Mouse (Mus musculus): Measurements from ENCODE around the gene Gpc3.
"Not testable (repeated sequence)": the region's sequence is repeated elsewhere in the genome, so short reads cannot be mapped to it uniquely, and the experiment has no call there.

Gene Gpc3

GRCm38 (mm10) chrX:52412936-52413335 lies 200.8 kb downstream of the Gpc3 start:
- no peak for DNase-seq (ENCODE audit: low spot score in 2 of 2)

DNA sequence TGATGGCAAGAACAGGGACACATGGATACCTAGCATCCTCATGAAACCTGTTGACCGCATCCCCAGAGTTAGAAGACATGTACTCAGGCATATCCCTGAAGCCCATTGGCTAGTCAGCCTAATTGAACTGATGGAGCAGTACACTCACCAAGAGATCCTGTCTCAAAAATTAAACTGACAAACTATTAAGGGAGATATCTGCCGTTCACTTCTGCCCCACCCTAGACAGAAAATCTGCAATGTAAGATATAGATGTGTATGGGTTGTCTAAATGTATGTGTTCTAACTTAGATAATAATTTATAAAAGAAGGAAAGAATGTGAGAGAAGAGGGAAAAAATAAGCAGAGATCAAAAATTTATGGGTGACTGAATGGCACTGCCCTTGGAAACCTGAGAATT lies 212.6 kb downstream of the Gpc3 start:
- DNase-seq (ENCODE audit: low spot score in 2 of 2), result no peak

DNA sequence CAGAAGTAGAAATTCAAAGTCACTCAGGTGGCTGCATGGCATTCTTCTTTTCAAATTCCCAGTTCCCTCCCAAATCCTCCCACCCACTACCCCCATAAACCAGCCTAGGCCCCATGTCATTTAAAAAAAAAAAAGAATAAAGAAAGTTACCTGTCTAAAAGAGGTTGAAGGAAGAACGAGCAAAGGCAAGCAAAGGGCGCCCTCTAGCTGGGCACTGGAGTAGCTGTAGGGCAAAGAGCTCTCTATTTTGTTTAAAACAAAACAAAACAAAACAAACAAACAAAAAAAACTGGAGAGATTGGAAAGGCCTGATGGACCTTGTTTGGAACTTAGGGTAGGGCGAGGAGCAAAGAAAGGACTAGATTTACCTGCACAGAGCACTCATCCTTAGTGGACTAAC lies 238.6 kb downstream of the Gpc3 start:
- no peak for DNase-seq (ENCODE audit: low spot score in 2 of 2)

DNA sequence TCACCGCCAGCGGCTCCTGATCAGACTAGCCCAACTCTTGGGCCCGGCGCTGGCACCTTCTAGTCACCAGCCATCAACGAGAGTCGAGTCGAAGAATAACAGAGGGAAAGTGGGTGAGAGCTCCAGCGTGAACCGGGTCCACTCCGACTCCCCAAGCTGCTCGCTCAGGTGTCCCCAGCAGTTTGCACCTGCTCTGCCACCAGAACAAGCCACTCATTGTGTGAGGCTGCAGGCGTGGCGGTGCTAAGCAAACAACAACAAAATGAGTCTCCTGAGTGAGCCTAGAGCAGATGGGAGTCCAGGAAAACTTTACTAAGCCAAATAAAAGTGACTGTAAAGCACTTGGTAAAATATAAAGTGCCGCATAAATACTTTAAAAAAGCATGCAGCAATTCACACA lies 239.5 kb downstream of the Gpc3 start:
- DNase-seq (ENCODE audit: low spot score in 2 of 2), result no peak

DNA sequence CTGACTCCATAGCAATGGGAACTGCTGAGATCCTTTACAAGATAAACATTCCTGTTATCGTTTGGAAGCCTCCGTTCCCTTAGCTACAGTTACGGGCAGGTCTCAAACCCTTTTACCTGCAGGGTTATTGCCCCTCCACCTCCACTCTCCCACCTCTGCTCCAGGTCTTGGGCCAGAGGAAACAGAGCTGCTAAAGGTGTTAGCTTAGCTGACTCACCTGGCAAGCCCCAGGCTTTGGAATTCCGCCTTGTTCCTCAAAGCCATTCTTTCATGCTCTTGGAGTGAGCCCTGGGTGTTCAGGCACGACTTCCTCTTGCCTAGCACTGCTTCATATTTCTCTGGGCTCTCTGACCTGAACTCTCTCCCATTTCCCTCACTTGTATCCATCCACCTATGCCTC lies 241.3 kb downstream of the Gpc3 start:
- no peak for DNase-seq (ENCODE audit: low spot score in 2 of 2)

DNA sequence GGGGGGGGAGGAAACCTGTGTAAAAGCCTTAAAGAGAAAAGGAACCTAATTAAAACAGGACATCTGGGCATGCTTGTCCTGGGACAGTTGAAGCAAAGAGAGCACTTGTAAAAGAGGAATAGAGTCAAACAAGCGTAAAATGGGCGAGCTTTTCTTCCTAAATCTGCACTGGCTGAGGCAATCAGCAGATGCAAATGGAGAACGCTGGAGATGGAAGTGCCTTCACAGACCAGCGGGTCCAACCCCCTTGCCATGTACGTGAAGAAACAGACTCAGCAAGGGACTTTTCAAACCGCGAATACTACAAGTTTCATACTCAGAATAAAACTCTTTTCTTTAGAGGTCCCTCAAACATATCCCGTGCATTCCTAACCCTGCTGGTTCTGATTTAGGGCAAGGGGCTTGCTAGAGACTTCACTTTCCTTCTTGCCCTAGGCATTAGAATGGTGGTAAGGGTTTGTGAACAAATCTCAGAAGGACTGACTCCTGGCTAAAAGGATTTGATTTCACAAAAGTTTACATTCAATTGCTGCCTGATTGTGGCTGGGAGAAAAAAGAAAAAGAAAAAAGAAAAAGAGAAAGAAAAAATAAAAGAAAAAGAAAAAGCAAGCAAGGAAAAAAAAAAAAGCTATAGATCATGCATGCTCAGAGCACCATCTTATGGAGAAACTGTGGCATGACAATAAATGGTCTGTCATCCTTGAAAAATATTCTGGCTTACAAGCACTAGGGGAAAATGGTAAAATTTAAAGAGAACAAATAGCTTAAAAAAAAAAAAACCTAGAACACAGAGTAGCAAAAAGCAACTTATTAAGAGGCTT lies 243.6 kb downstream of the Gpc3 start:
- no peak for DNase-seq (ENCODE audit: low spot score in 2 of 2)

- no peak for DNase-seq (ENCODE audit: low spot score in 2 of 2)
Measured at GRCm38 (mm10) chrX:52369304-52369937, 244.3 kb downstream of the Gpc3 start.

DNA sequence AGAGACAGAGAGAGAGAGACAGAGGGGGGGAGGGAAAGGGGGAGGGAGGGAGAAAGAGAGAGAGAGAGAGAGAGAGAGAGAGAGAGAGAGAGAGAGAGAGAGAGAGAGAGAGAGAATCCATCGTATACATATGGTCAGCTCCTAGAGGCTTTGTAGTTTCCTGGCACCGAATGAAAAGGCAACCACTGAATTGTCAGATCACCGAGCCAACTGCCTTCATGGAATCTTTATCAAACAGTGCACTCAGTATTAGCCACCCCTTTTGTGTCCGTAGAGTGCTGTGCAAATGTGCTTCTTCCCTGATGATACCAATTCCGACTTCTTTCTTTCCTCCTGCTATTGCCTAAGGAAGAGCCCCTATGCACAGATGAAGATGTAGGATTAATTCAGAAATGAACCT lies 246.9 kb downstream of the Gpc3 start:
- DNase-seq (ENCODE audit: low spot score in 2 of 2), result no peak

DNA sequence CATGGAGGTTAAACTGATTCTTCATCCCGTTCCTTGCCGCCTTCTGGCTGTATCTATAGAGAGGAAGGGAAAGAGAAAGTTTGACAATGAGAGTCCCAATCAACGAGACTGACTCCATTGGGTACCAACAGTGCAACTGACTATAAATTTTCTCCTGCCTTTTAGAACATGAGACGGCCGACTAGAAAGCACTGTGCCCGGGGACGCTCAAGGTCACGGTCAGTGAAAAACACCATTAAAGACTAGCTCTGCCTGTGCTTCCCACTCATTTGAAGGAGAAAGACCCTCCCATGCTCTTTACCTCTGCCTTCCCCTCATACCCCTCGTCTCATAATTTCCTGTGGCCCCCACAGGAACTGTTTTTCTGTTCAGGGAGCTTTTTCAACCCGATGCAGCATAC lies 248.0 kb downstream of the Gpc3 start:
- DNase-seq (ENCODE audit: low spot score in 2 of 2), result no peak

DNA sequence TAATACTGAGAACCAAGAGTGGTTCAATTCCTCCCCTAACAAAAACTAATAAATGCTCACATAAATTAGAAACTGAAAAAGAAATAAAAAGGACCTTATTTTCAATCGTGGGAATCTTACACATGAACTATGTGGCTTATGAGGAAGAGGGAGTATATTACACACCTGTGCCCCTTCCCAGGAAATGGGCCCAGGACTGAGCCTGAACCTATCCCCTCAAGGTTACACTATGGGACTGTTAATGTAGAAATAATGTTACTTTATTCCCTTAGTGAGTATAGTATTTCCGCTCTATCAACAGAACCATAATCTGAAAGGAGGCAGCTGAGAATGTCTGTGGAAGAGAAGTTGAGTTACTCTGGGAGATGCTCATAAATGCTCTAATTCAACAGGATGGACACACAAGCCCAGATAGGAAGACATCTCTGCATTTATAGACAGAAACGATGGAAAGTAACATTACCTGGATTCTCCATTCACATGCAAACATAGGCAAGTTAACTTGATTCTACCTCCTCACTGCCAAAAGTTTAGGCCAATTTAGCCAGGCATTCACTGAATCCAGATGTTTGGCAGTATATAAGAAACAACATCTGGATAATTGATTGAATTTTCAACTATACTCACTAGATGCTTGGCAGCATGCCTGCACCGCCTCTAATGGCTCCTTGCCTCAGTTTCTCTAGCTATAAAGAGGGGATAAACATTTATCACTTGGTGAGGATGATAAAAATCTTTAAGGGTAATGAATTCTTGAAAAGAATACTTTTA lies 251.3 kb downstream of the Gpc3 start:
- DNase-seq (ENCODE audit: low spot score in 2 of 2), result no peak

DNA sequence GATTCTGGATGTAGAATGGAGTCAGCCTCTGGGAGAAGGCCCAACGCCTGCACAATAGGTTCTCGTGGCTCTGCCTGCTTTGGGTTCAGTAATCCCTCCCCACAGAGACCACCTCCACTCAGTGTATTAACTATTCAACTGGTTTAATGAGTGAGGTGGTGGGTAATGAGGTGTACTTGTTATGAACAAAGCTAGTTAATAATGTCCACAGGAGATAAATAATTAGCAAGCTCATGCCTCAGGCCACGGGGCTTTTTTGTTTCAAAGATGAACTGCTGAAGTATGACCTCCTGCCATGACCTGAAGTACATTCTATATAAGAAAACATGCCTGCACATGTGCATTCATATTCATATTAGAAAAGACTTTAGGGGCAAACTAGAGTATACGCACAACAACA lies 260.8 kb downstream of the Gpc3 start:
- no peak for DNase-seq (ENCODE audit: low spot score in 2 of 2)

- not testable (repeated sequence) for DNase-seq (ENCODE audit: low spot score in 2 of 2)
Measured at GRCm38 (mm10) chrX:52350631-52351030, 263.1 kb downstream of the Gpc3 start.

GRCm38 (mm10) chrX:52348773-52349172 lies 265.0 kb downstream of the Gpc3 start:
- no peak for DNase-seq (ENCODE audit: low spot score in 2 of 2)

GRCm38 (mm10) chrX:52344018-52344417 lies 269.7 kb downstream of the Gpc3 start:
- no peak for DNase-seq (ENCODE audit: low spot score in 2 of 2)

- DNase-seq (ENCODE audit: low spot score in 2 of 2), result no peak
Measured at GRCm38 (mm10) chrX:52340251-52340650, 273.5 kb downstream of the Gpc3 start.

DNA sequence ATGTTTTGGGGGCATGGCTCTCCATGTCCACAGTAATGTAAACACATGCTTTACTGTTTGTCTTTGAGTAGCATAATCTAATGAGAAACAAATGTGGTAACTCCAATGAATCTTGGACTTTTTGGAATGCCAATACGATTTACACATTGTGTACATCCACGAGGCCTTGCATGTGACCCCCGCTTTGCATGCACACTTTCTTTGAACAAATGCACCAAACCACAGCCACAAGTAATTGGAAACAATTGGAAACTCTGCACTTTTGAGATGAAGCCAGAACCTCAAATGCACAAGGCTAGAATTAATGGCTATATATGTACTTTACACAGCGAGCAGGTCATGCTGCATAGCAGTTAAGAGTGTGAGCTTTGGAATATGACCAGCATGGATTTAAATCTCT lies 292.0 kb downstream of the Gpc3 start:
- DNase-seq (ENCODE audit: low spot score in 2 of 2), result no peak

GRCm38 (mm10) chrX:52320653-52321052 lies 293.1 kb downstream of the Gpc3 start:
- DNase-seq (ENCODE audit: low spot score in 2 of 2), result no peak

GRCm38 (mm10) chrX:52310976-52311375 lies 302.8 kb downstream of the Gpc3 start:
- DNase-seq (ENCODE audit: low spot score in 2 of 2), result no peak

- no peak for DNase-seq (ENCODE audit: low spot score in 2 of 2)
Measured at GRCm38 (mm10) chrX:52305226-52305625, 308.5 kb downstream of the Gpc3 start.

DNA sequence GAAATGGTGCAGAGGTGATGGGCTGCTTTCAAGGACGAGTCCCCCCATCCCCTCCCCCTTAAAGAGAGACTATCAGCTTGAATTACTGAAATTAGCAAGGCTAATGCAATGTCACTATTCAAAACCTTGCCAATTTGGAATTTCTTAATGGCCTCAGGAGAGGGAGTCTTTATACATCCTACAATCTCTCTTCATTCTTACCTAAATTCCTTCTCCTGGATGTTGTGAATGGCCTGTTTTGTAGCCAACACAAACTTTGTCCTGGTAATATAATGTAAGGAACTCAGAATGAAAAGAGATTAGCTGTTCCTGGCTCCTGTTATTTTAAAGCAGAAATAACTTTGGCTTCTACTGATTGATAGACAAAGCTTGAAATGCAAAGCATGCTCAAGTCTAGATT lies 325.0 kb downstream of the Gpc3 start:
- no peak for DNase-seq (ENCODE audit: low spot score in 2 of 2)

DNA sequence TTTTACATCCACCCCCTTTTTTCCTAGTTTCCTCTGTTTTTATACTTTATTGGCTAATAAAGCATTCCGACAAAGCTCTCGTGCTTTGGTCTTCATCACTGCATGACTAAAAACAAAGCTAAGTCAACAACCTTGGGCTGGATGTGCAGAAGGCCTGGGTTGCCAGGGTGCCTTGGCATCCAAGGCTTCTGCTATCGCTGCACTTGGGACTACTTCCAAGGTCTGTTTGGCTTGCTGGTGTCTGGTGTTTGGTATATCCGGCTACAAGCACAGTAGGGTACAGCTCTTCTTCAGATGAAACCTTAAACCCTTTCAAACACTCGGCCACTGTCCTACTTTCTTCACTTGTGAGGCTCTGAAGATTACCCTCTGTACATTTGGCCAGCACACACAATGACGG lies 325.8 kb downstream of the Gpc3 start:
- DNase-seq (ENCODE audit: low spot score in 2 of 2), result no peak

DNA sequence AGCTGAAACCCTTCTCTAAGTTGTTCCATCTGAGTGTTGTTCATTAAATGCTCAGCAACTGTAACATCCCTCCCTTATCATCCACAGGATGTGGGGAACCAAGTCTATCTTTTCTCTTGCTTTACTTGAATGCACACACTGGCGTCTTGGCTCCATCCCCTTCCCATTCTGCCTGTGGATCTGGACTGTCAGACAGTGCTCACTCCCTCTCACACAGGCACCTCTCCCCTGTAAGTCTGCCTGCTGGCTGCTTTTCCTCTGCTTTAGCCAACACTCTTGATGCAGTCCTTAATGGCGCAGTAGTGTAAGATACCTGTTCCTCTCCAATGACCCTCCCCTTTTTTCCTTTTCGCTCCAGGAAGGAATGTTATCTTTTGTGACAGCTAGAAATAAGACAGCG lies 331.7 kb downstream of the Gpc3 start:
- DNase-seq (ENCODE audit: low spot score in 2 of 2), result no peak
